Comparison of ENCODE assay signal across 9 mouse cellular contexts in genomic region chr3:105642186-105642585, GRCm38 (mm10). TPM values are rescaled to one million over a fixed set of nuclear protein-coding genes. Genes with fewer than 3 reads are reported as not detected.
DNase-seq lines count a peak whose midpoint lies in the region; ATAC-seq lines count a peak whose summit lies in the region.
"Had no signal": no experiment of that assay in that cellular context is flagged by ENCODE, and none has a peak within 500 bp of the region (broad histone marks: within the 10 kb centered on the region; RNA-seq: fewer than 3 reads in every experiment).

No protein-coding gene starts in this region.

- no peak for ATAC-seq in erythroid progenitor cell, adult 5-6 weeks (replicated peaks; ENCODE audit: low FRiP score, poor library complexity, severe bottlenecking)
- ATAC-seq in monocyte, adult 5-6 weeks (replicated peaks; ENCODE audit: insufficient number of reproducible peaks, low FRiP score, low TSS enrichment, poor library complexity, severe bottlenecking) = no peak

- DNase-seq in heart, adult 11 months = peak; percentile 91
- no peak for DNase-seq in heart, postnatal 25 days (ENCODE audit: low spot score)
- DNase-seq in ovary, postnatal 36 days (ENCODE audit: low spot score) = peak; percentile 40
- no peak for DNase-seq in ovary, adult 18-20 months (ENCODE audit: low spot score)
- DNase-seq in cerebellum, postnatal 14 days = peak; percentile 78 to 81
- peak; percentile 44 to 53 for DNase-seq in kidney, postnatal 4 days
- DNase-seq: liver, embryonic 13.5 days had no signal

- intact Hi-C loops in heart, postnatal 25 days (cut with DNase I) = loop anchor here (2.0 to 10.0 kb wide), 2 partner anchors 191 to 477 kb away; no protein-coding TSS in a partner anchor

RNA-seq across cellular contexts. Expression of gene Ddx20, which starts 45.2 kb away (rescaled TPM):
- 10 to 100 TPM in 1 of 2 experiments, 1 to 10 TPM in 1; 9.0 to 10.2 TPM for total RNA-seq in heart, postnatal 25 days (2021)
- total RNA-seq in erythroid progenitor cell, adult 5-6 weeks (2015; ENCODE audit: low replicate concordance) = 21.3 and 28.1 TPM in 2 replicates
- total RNA-seq in erythroid progenitor cell, adult 5-6 weeks (2017; ENCODE audit: low replicate concordance) = 25.4 and 33.1 TPM in 2 replicates
- total RNA-seq in monocyte, adult 5-6 weeks (2017) = 16.4 to 28.9 TPM (median 20.6 TPM) in 3 replicates

Comparison
In these comparisons a context has a peak if more than half of its experiments do, and no peak if none do; other contexts are left out.
1. DNase-seq: peak in heart, adult 11 months (single experiment), ovary, postnatal 36 days (single experiment), cerebellum, postnatal 14 days (2 of 2) and kidney, postnatal 4 days (2 of 2); none in heart, postnatal 25 days (single experiment) and ovary, adult 18-20 months (single experiment).